Mouse (Mus musculus) C2C12 (cell line): ENCODE measurements around the gene Efcab2. TPM values are rescaled to one million over a fixed set of nuclear protein-coding genes. Genes with fewer than 3 reads are reported as not detected.

Source experiments
- H3K27me3 ChIP-seq: one replicate; pipeline ENCODE4 v1.6.1; 2011; ENCODE audit not compliant: control insufficient read depth, insufficient read depth, insufficient read length
- H3K36me3 ChIP-seq: one replicate; pipeline ENCODE4 v1.6.1; 2011; ENCODE audit not compliant: control insufficient read depth, insufficient read depth
- H3K4me3 ChIP-seq: one replicate; pipeline ENCODE4 v1.5.1; 2011; ENCODE audit warnings: mild to moderate bottlenecking, control low read depth; ENCODE audit not compliant: poor library complexity, insufficient read depth, severe bottlenecking
- H3K79me2 ChIP-seq: one replicate; pipeline ENCODE4 v1.6.1; 2011; ENCODE audit not compliant: control insufficient read depth, insufficient read depth
- H3K79me3 ChIP-seq: one replicate; pipeline ENCODE4 v1.6.1; 2011; ENCODE audit warnings: low read depth, control low read depth
- H3ac ChIP-seq: one replicate; pipeline ENCODE3; 2011; ENCODE audit warnings: low read depth; ENCODE audit not compliant: control insufficient read depth, insufficient read length
- CEBPB ChIP-seq: IDR thresholded peaks from one replicate; pipeline ENCODE4 v1.6.1; 2011; ENCODE audit warnings: low read depth, mild to moderate bottlenecking, control low read depth, moderate library complexity
- CTCF ChIP-seq: IDR thresholded peaks from one replicate; pipeline ENCODE4 v1.5.1; 2011; ENCODE audit not compliant: control insufficient read depth, insufficient read depth, insufficient read length
- FOSL1 ChIP-seq: IDR thresholded peaks from one replicate; pipeline ENCODE4 v1.8.0; 2011; ENCODE audit warnings: mild to moderate bottlenecking, low read length; ENCODE audit not compliant: poor library complexity, insufficient read depth, severe bottlenecking
- MAX ChIP-seq: IDR thresholded peaks from one replicate; pipeline ENCODE4 v1.6.1; 2011; ENCODE audit warnings: mild to moderate bottlenecking, control low read depth
- MYOD1 ChIP-seq: IDR thresholded peaks from one replicate; pipeline ENCODE4 v1.6.1; 2011; ENCODE audit warnings: low read depth; ENCODE audit not compliant: control insufficient read depth, insufficient read length
- MYOG ChIP-seq: IDR thresholded peaks from one replicate; pipeline ENCODE4 v1.6.1; 2011; ENCODE audit not compliant: control insufficient read depth, insufficient read length; ENCODE audit errors: extremely low read depth
- USF1 ChIP-seq: IDR thresholded peaks from one replicate; pipeline ENCODE4 v1.6.1; 2011; ENCODE audit warnings: low read depth, mild to moderate bottlenecking, control low read depth, moderate library complexity
- microRNA-seq: library from miRNA; unstranded; fragments of <30 nt; microRNA quantifications from one replicate; pipeline ENCODE4, GENCODE M21; 2019; ENCODE audit warnings: borderline microRNAs expressed
- polyA plus RNA-seq: library from polyadenylated mRNA; unstranded; fragments of >200 nt; fragmentation: generic; extraction: Trizol; gene quantifications from one replicate; pipeline ENCODE4 v1.2.1, GENCODE M21; 2012; ENCODE audit warnings: missing spikeins

Gene Efcab2
- polyA plus RNA-seq, 1 experiment: 0.25 TPM

DNA sequence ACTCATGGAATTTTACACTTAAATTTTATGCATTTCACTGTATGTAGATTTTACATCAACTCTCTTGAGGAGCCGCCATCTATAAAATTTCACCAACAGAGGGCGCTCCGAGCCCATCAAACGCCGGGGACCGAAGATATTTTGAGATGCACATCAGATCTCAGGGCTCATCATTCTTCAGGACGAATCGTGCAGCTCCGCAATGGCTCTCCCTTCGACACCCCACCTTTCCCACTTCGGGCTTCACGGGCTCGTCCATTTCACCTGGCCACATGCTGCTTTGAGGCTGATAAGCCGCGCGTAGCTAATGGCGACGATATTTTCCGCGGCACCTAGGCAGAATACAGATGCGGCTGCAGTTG is 121.3 kb downstream of the Efcab2 start:
- Histone ChIP-seq H3K36me3 (no peaks in the 10 kb centered on the region), H3K4me3 (peak overlapping the region; percentile 42), H3K79me2 (peaks cover 22% of the 10 kb centered on the region), H3ac (peak overlapping the region; percentile 16), H3K27me3 (no peaks in the 10 kb centered on the region), H3K79me3 (no peaks in the 10 kb centered on the region)
- no peak for TF ChIP-seq USF1
- peak; percentile 30 for TF ChIP-seq MAX
- peak; percentile 13 for TF ChIP-seq CTCF

DNA sequence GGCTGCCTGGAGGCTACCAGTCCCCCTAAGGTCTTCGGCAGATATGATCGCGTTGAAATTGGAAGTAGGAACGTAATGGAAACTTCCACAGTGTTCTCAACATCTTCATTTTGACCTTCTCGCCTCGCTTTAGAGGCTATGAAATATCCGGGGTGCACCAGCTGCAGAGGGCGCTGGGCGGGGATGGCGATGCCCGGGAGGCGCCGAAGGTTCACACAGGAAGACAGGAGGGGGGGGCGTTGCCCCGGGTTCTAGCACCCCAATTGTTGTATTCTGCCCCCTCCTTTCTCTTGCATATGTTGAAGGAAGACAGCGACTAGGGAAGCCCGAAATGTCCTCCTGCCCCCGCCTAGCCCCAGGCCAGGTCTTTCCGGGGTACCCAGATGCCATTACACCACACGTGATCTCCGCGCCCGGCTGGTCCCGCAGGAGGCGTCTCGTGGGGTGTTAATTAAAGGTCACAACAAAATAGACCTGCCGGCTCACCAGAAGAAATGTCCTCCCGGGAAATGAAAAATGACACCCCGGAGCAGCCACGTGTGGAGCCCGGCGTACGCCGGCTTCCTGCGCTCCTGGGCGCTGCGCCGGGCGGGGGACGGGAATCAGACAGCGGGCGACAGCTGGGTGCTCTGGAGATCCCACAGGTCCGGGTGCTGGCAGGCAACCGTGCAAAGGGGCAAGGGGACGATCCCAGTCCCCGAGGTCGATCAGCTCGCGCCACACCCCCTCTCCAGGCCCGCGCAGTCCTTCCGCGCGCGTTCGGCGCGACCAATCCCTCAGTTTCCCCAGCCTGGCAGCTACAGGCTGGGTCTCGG is 121.9 kb downstream of the Efcab2 start:
- no peaks in the 10 kb centered on the region for H3K79me3 ChIP-seq
- no peaks in the 10 kb centered on the region for H3K36me3 ChIP-seq
- TF ChIP-seq MYOD1 (peak; percentile 48), CTCF (peak; percentile 3), USF1 (peak; percentile 58), MYOG (no peak), MAX (no peak)
- H3K4me3 ChIP-seq: peak overlapping the region; percentile 42
- peaks cover 26% of the 10 kb centered on the region for H3K79me2 ChIP-seq
- no peaks in the 10 kb centered on the region for H3K27me3 ChIP-seq
- H3ac ChIP-seq: peak overlapping the region; percentile 16

DNA sequence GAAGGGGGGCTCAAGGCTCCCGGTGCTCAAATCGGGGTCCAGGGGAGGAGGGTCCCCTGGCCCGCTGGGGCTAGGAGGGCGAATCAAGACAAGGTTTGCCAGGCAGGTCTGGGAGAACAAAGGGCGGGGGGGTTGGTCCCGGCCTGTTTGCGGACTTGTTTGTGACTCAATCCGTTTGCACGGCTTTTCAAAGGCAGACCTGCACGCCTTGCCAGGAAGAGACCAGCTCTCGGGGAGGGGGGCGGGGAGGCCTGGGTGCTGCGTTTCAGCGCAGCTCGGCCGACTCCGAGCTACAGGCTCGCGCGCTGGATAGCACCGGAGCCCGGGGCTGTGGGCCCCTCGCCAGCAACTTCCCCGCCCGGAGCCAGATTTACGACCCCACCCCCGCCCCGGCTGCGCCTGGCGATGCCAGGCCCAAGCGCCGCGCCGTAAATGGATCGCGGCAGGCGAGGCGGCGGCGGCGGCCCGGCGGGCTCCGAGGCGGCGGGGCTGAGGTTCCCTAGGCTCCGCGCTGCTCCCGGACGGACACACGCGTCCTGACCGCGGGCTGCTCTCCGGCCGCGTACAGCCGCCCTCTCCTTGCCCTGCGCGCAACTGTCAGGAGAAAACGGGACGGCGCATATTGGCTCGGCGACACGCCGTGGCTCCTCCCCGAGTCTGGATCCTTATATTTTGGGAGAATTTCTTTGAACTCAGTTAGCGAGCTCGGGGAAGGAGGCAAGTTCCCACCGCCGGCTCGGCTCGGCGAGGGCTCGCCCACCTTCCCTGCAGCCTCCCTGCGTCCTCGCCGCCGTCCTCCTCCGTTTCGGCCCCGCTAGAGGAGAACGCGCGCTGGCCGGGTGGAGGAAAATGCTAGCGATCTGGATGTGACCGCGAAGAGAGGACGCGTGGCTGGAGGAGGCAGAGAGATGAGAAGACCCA is 122.8 kb downstream of the Efcab2 start, which contains the start of gene Kif26b:
TSS of gene Kif26b (plus strand) at position 695 of the 921 bp plus-strand sequence.
- no peaks in the 10 kb centered on the region for H3K36me3 ChIP-seq
- peak within 1 kb of the TSS; percentile 31 for H3ac ChIP-seq
- no peaks in the 10 kb centered on the region for H3K27me3 ChIP-seq
- H3K4me3 ChIP-seq: peak within 1 kb of the TSS; percentile 42
- H3K79me3 ChIP-seq: no peaks in the 10 kb centered on the region
- peaks cover 30% of the 10 kb centered on the region for H3K79me2 ChIP-seq
- no peak for TF ChIP-seq MAX
- TF ChIP-seq FOSL1: no peak
- no peak for TF ChIP-seq MYOG
- TF ChIP-seq USF1: no peak
- TF ChIP-seq CTCF: no peak

DNA sequence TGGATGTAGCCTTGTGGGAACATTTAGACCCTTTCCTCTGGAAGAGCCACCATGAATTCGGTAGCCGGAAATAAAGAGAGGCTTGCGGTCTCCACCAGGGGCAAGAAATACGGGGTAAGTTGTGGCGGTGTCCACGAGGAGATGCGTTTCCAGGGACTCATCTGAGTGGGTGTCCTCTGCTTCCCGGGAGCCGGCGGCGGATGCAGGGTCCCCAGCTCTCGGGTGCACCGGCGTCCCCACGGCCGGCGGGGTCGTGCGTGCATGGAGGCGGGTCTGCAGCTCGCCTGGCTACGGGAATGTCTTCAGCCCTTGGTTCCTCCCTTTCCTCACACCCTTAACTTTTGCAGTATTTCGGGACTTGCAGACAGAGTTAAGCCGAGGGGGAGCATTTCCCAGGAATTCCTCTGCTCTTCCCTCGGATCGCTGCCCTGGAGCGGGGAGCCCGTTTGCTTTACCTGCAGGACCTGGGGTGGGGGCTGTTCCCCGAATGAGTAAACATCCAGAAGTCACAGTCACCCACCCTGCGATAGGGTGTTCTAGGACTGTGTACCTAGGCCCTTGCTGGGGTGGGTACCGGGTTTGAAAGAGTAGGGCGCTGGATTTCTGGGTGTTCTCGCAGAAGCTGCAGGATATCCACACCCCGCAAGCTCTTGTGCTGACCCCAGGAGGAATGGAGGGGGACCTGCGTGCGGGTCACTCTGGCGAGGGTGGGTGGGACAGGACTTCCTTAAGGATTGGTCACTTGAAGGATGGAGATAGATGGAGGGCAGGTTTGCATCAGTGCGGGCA is 123.8 kb downstream of the Efcab2 start:
- no peaks in the 10 kb centered on the region for H3K36me3 ChIP-seq
- H3K27me3 ChIP-seq: no peaks in the 10 kb centered on the region
- TF ChIP-seq MYOD1: no peak
- TF ChIP-seq FOSL1: no peak
- TF ChIP-seq USF1: no peak
- TF ChIP-seq MYOG: no peak
- no peak for TF ChIP-seq MAX
- no peak for TF ChIP-seq CEBPB
- TF ChIP-seq CTCF: no peak
- peaks cover 30% of the 10 kb centered on the region for H3K79me2 ChIP-seq
- no peaks in the 10 kb centered on the region for H3K79me3 ChIP-seq
- H3K4me3 ChIP-seq: peak overlapping the region; percentile 42
- peak overlapping the region; percentile 31 for H3ac ChIP-seq

DNA sequence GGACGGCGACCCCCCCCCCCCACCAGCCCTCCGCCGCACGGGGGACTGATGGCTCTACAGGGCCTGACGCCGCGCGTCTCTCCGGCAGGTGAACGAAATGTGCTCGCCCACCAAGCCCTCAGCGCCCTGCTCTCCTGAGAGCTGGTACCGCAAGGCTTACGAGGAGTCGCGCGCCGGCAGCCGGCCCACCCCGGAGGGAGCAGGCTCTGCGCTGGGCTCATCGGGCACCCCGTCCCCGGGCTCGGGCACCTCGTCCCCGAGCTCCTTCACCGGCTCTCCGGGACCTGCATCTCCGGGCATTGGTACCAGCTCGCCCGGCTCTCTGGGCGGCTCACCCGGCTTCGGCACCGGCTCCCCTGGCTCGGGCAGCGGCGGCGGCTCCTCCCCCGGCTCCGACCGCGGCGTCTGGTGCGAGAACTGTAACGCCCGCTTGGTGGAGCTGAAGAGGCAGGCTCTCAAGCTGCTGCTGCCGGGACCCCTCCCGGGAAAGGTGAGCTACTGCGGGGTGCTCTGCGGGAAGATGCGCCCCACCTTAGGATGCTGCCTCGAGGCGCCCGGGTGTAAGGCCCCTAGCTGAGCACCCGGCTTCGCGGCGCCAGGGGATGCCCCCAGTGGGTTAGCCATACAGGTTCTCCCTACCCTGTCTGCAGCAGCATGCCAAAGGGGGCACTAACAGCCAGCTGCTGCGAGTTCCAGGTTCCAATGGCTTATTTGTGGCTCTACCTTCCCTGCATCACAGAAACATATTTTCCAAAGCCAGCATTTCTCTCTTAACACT is 124.6 kb downstream of the Efcab2 start:
- Histone ChIP-seq H3ac (peak overlapping the region; percentile 25), H3K4me3 (peak overlapping the region; percentile 42), H3K36me3 (no peaks in the 10 kb centered on the region), H3K79me3 (no peaks in the 10 kb centered on the region), H3K79me2 (peaks cover 30% of the 10 kb centered on the region), H3K27me3 (no peaks in the 10 kb centered on the region)
- TF ChIP-seq CEBPB (no peak), USF1 (no peak), CTCF (peak; percentile 69)

Small RNA genes within 50 kb of the gene (microRNA-seq; reads per million reads assigned to microRNA genes)
- not detected for gene Gm27458

Other genes with a start within 250 kb of the Efcab2 start
- gene Desi2, start 218.7 kb upstream of the Efcab2 start, polyA plus RNA-seq: 10.1 TPM
- 40.8 TPM for gene Cox20, start 87.0 kb upstream of the Efcab2 start, polyA plus RNA-seq
- 169 TPM for gene Hnrnpu, start 68.3 kb upstream of the Efcab2 start, polyA plus RNA-seq
- gene Kif26b, start 123.0 kb downstream of the Efcab2 start, polyA plus RNA-seq: 1.8 TPM